Mouse (Mus musculus): ENCODE results near the gene Bclaf3. TPM values are rescaled to one million over a fixed set of nuclear protein-coding genes. Genes with fewer than 3 reads are reported as not detected.

Gene Bclaf3
- total and polyA plus RNA-seq, 3 experiments = 12.8 to 23.7 TPM; not detected in 1

DNA sequence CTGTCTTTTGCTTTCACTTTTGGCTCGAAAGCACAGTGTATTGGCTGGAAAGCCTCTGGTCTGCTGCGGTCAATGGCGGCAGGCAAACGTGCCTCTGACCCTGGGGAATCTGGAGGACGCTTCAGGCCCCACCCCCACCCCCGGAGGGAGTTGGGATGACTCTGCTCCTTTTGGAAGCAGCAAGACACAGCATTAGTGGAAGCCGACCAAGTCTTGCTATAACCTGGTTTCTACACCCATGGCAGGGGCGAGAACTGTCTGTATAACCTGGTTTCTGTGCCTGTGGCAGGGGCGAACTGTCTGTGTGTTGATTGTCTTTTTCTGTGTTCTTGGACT is 15.8 kb upstream of the Bclaf3 start:
- H3K9me3 ChIP-seq (replicated peaks; ENCODE audit: insufficient read depth, low read length) = no peaks in the 10 kb centered on the region
- H3K36me3 ChIP-seq (ENCODE audit: control insufficient read depth in 1 of 2, insufficient read depth in 2 of 2, low read length in 2 of 2) = peaks cover 0 to 7% of the 10 kb centered on the region in 2 experiments; a peak in 2 of 4 replicates
- no peaks in the 10 kb centered on the region for H3K27me3 ChIP-seq (ENCODE audit: control insufficient read depth in 1 of 2, insufficient read depth in 2 of 2, low read length in 2 of 2)
- peak overlapping the region; percentile 98 for H3K9ac ChIP-seq (ENCODE audit: control insufficient read depth, low read depth, low read length, poor library complexity, severe bottlenecking)
- peaks cover 2 to 14% of the 10 kb centered on the region in 2 experiments; a peak in 3 of 4 replicates for H3K4me1 ChIP-seq (ENCODE audit: control insufficient read depth in 1 of 2, insufficient read depth in 2 of 2, low read length in 2 of 2)
- H3K4me3 ChIP-seq (ENCODE audit: control insufficient read depth in 1 of 2, insufficient read depth in 1 of 2, low read depth in 2 of 2, low read length in 2 of 2) = peak overlapping the region; percentile 57 to 75
- peaks cover 16% of the 10 kb centered on the region for H3K79me2 ChIP-seq (ENCODE audit: control insufficient read depth, insufficient read depth, low read length, poor library complexity)
- peak; percentile 75 for DNase-seq (ENCODE audit: low read depth, low spot score)
- H3K27ac ChIP-seq (ENCODE audit: control insufficient read depth, low read depth, low read length) = peak overlapping the region; percentile 99
- TF ChIP-seq EP300 (IDR thresholded peaks at IDR 0.05; ENCODE audit: low read depth in 1 of 2, low read length in 2 of 2) (no peak), POLR2A (IDR thresholded peaks at IDR 0.05; ENCODE audit: control insufficient read depth in 1 of 2, insufficient read depth in 1 of 2, low read depth in 1 of 2, low read length in 2 of 2, poor library complexity in 1 of 2) (0 out of 4 replicates have a peak, but pooled peaks of 1 of the 2 experiments have one; percentile 20), ZMIZ1 (IDR thresholded peaks at IDR 0.05; ENCODE audit: low read depth, low read length) (0 out of 2 replicates have a peak, but pooled peaks have one; percentile 26), E2F4 (IDR thresholded peaks at IDR 0.05; ENCODE audit: borderline replicate concordance, low read depth, low read length) (peak; percentile 10; the same call in 1 of the 2 replicates), HCFC1 (IDR thresholded peaks at IDR 0.05; ENCODE audit: low read depth, low read length) (0 out of 2 replicates have a peak, but pooled peaks have one; percentile 7)

DNA sequence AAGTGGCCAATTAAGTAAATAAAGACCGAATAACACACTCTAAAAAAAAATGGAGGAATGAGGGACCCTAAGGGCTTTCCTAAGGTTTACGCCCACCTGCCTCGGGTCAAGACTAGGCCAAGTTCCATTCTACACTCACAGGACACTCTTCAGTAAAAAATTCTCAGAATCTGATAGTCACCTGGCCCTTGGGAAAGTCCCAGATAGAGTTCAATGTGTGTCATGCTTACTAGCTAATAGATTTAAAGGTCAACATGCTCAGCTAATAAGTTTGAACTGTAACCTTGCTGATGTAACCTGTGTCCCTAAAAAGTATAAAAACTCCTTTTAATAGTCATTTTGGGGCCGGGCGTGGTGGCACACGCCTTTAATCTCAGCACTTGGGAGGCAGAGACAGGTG is 10.9 kb upstream of the Bclaf3 start:
- peaks cover 2 to 9% of the 10 kb centered on the region in 2 experiments; a peak in 2 of 4 replicates for H3K4me1 ChIP-seq (ENCODE audit: control insufficient read depth in 1 of 2, insufficient read depth in 2 of 2, low read length in 2 of 2)
- no peak for DNase-seq (ENCODE audit: low read depth, low spot score)
- no peak overlapping the region for H3K9ac ChIP-seq (ENCODE audit: control insufficient read depth, low read depth, low read length, poor library complexity, severe bottlenecking)
- no peaks in the 10 kb centered on the region for H3K27me3 ChIP-seq (ENCODE audit: control insufficient read depth in 1 of 2, insufficient read depth in 2 of 2, low read length in 2 of 2)
- H3K9me3 ChIP-seq (replicated peaks; ENCODE audit: insufficient read depth, low read length) = no peaks in the 10 kb centered on the region
- H3K4me3 ChIP-seq (ENCODE audit: control insufficient read depth in 1 of 2, insufficient read depth in 1 of 2, low read depth in 2 of 2, low read length in 2 of 2) = no peak overlapping the region
- peaks cover 2% of the 10 kb centered on the region; the same call in 1 of the 2 replicates for H3K79me2 ChIP-seq (ENCODE audit: control insufficient read depth, insufficient read depth, low read length, poor library complexity)
- TF ChIP-seq TAL1 (IDR thresholded peaks at IDR 0.05; ENCODE audit: low read length) (no peak), GATA1 (IDR thresholded peaks at IDR 0.05; ENCODE audit: low read depth, low read length) (no peak)
- H3K36me3 ChIP-seq (ENCODE audit: control insufficient read depth in 1 of 2, insufficient read depth in 2 of 2, low read length in 2 of 2) = no peaks in the 10 kb centered on the region; a peak in 1 of 4 replicates
- no peak overlapping the region for H3K27ac ChIP-seq (ENCODE audit: control insufficient read depth, low read depth, low read length)

DNA sequence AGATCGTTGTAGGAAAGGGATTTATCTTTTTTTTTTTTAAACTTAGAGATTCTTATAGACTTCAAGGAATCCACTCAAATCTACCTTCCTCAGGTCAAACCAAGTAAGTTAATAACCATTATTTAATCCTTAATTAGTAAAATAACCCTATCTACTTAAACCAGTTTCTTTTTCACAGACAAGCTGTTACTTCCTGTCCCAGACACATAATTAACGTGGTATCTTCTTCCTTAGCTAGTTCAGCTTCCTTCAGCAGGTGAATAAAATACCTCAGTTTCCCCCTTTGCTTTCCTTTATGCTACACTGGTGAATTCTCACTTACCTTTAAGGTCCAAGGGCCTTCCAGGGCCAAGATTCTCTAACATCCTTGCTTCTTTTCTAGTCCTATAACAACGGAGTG is 4.7 kb upstream of the Bclaf3 start:
- Histone ChIP-seq H3K27me3 (ENCODE audit: control insufficient read depth in 1 of 2, insufficient read depth in 2 of 2, low read length in 2 of 2) (no peaks in the 10 kb centered on the region), H3K9me3 (replicated peaks; ENCODE audit: insufficient read depth, low read length) (no peaks in the 10 kb centered on the region), H3K4me3 (ENCODE audit: control insufficient read depth in 1 of 2, insufficient read depth in 1 of 2, low read depth in 2 of 2, low read length in 2 of 2) (no peak overlapping the region), H3K36me3 (ENCODE audit: control insufficient read depth in 1 of 2, insufficient read depth in 2 of 2, low read length in 2 of 2) (peaks cover 0 to 2% of the 10 kb centered on the region in 2 experiments; a peak in 1 of 4 replicates), H3K9ac (ENCODE audit: control insufficient read depth, low read depth, low read length, poor library complexity, severe bottlenecking) (no peak overlapping the region), H3K79me2 (ENCODE audit: control insufficient read depth, insufficient read depth, low read length, poor library complexity) (no peaks in the 10 kb centered on the region), H3K4me1 (ENCODE audit: control insufficient read depth in 1 of 2, insufficient read depth in 2 of 2, low read length in 2 of 2) (peaks cover 0 to 5% of the 10 kb centered on the region in 2 experiments; a peak in 3 of 4 replicates), H3K27ac (ENCODE audit: control insufficient read depth, low read depth, low read length) (no peak overlapping the region)
- no peak for DNase-seq (ENCODE audit: low read depth, low spot score)
- no peak for TF ChIP-seq KAT2A (conservative IDR thresholded peaks at IDR 0.05; ENCODE audit: low read depth, low read length)
- no peak for TF ChIP-seq UBTF (IDR thresholded peaks at IDR 0.05; ENCODE audit: borderline replicate concordance, insufficient read depth, low read depth, low read length)
- no peak for TF ChIP-seq POLR2AphosphoS5 (IDR thresholded peaks at IDR 0.05; ENCODE audit: borderline replicate concordance, low read depth, low read length)
- TF ChIP-seq HCFC1 (IDR thresholded peaks at IDR 0.05; ENCODE audit: low read depth, low read length) = no peak
- no peak for TF ChIP-seq SIN3A (IDR thresholded peaks at IDR 0.05; ENCODE audit: low read length)
- no peak for TF ChIP-seq MYC (IDR thresholded peaks at IDR 0.05; ENCODE audit: low read depth, low read length)
- TF ChIP-seq ELF1 (IDR thresholded peaks at IDR 0.05; ENCODE audit: low read depth, low read length) = no peak
- TF ChIP-seq JUND (IDR thresholded peaks at IDR 0.05; ENCODE audit: low read depth, low read length) = no peak
- no peak for TF ChIP-seq NELFE (IDR thresholded peaks at IDR 0.05; ENCODE audit: low read depth, low read length)
- TF ChIP-seq ZKSCAN1 (IDR thresholded peaks at IDR 0.05; ENCODE audit: low read depth, low read length) = no peak
- TF ChIP-seq MAFK (IDR thresholded peaks at IDR 0.05; ENCODE audit: borderline replicate concordance, low read depth, low read length) = no peak
- no peak for TF ChIP-seq CTCF (IDR thresholded peaks at IDR 0.05 in 2 of 3, conservative IDR thresholded peaks at IDR 0.05 in 1 of 3; ENCODE audit: control insufficient read depth in 1 of 3, insufficient read depth in 1 of 3, low read depth in 2 of 3, low read length in 3 of 3, poor library complexity in 1 of 3, severe bottlenecking in 1 of 3)

Measured in MEL (cell line).